Mouse (Mus musculus): ENCODE results near the gene Gm5134.

- no peak for TF ChIP-seq ZNF384 (IDR thresholded peaks at IDR 0.05; ENCODE audit: low read depth, low read length)
- no peak for TF ChIP-seq HCFC1 (IDR thresholded peaks at IDR 0.05; ENCODE audit: borderline replicate concordance, insufficient read depth, low read length)
Measured at GRCm38 (mm10) chr10:75978119-75978834, 24.0 kb downstream of the Gm5134 start.
